Mouse (Mus musculus): Measurements from ENCODE around the gene Ercc6l. TPM values are rescaled to one million over a fixed set of nuclear protein-coding genes. Genes with fewer than 3 reads are reported as not detected.

The Ercc6l gene
- polyA plus RNA-seq, 1 experiment from 2014 or later: 4.2 TPM

- H3K27me3 ChIP-seq (ENCODE audit: insufficient read depth, low read length): no peaks in the 10 kb centered on the region
- no peak overlapping the region for H3K4me2 ChIP-seq (ENCODE audit: low read length)
- H3K36me3 ChIP-seq (ENCODE audit: insufficient read depth, low read length): no peaks in the 10 kb centered on the region
- ATAC-seq (replicated peaks; ENCODE audit: low FRiP score, low read depth) (no peak), DNase-seq (ENCODE audit: low spot score) (no peak)
- no peak for TF ChIP-seq CTCF (IDR thresholded peaks at IDR 0.05; ENCODE audit: low read depth)
- no peak overlapping the region for H3K4me3 ChIP-seq (replicated peaks; ENCODE audit: low read depth, low read length)
- H3K27ac ChIP-seq: no peak overlapping the region
- WGBS: 76% methylated on average over 4 of the region's 4 CpGs
- H3K9me3 ChIP-seq (replicated peaks; ENCODE audit: low read length): no peaks in the 10 kb centered on the region
- H3K9ac ChIP-seq (ENCODE audit: low read depth, low read length): no peak overlapping the region
- no peaks in the 10 kb centered on the region for H3K4me1 ChIP-seq (replicated peaks; ENCODE audit: insufficient read depth, low read length)
These were observed 6.6 kb upstream of the Ercc6l start for GRCm38 (mm10) chrX:102163529-102163928.

- no peaks in the 10 kb centered on the region for H3K27me3 ChIP-seq (ENCODE audit: insufficient read depth, low read length)
- no peak overlapping the region for H3K4me2 ChIP-seq (ENCODE audit: low read length)
- no peaks in the 10 kb centered on the region for H3K9me3 ChIP-seq (replicated peaks; ENCODE audit: low read length)
- ATAC-seq (replicated peaks; ENCODE audit: low FRiP score, low read depth) (no peak), DNase-seq (ENCODE audit: low spot score) (no peak)
- H3K36me3 ChIP-seq (ENCODE audit: insufficient read depth, low read length): no peaks in the 10 kb centered on the region
- TF ChIP-seq CTCF (IDR thresholded peaks at IDR 0.05; ENCODE audit: low read depth): peak; percentile 34; the same call in 1 of the 2 replicates
- no peak overlapping the region for H3K9ac ChIP-seq (ENCODE audit: low read depth, low read length)
- no peak overlapping the region for H3K4me3 ChIP-seq (replicated peaks; ENCODE audit: low read depth, low read length)
- no peaks in the 10 kb centered on the region for H3K4me1 ChIP-seq (replicated peaks; ENCODE audit: insufficient read depth, low read length)
- H3K27ac ChIP-seq: no peak overlapping the region
- 50% methylated on average over 2 of the region's 2 CpGs for WGBS
These were observed 6.2 kb upstream of the Ercc6l start for GRCm38 (mm10) chrX:102163096-102163495.

GRCm38 (mm10) chrX:102160528-102160927 lies 3.6 kb upstream of the Ercc6l start:
- WGBS: 66% methylated on average over 2 of the region's 2 CpGs
- Histone ChIP-seq H3K36me3 (ENCODE audit: insufficient read depth, low read length) (no peaks in the 10 kb centered on the region), H3K4me1 (replicated peaks; ENCODE audit: insufficient read depth, low read length) (no peaks in the 10 kb centered on the region), H3K9ac (ENCODE audit: low read depth, low read length) (no peak overlapping the region), H3K4me2 (ENCODE audit: low read length) (no peak overlapping the region), H3K27me3 (ENCODE audit: insufficient read depth, low read length) (no peaks in the 10 kb centered on the region), H3K27ac (no peak overlapping the region), H3K4me3 (replicated peaks; ENCODE audit: low read depth, low read length) (no peak overlapping the region), H3K9me3 (replicated peaks; ENCODE audit: low read length) (no peaks in the 10 kb centered on the region)
- ATAC-seq (replicated peaks; ENCODE audit: low FRiP score, low read depth) (no peak), DNase-seq (ENCODE audit: low spot score) (no peak)
- no peak for TF ChIP-seq CTCF (IDR thresholded peaks at IDR 0.05; ENCODE audit: low read depth)

GRCm38 (mm10) chrX:102159778-102160177 lies 2.9 kb upstream of the Ercc6l start:
- Histone ChIP-seq H3K9me3 (replicated peaks; ENCODE audit: low read length) (no peaks in the 10 kb centered on the region), H3K4me3 (replicated peaks; ENCODE audit: low read depth, low read length) (no peak overlapping the region), H3K36me3 (ENCODE audit: insufficient read depth, low read length) (no peaks in the 10 kb centered on the region), H3K9ac (ENCODE audit: low read depth, low read length) (no peak overlapping the region), H3K27ac (no peak overlapping the region), H3K4me1 (replicated peaks; ENCODE audit: insufficient read depth, low read length) (no peaks in the 10 kb centered on the region), H3K4me2 (ENCODE audit: low read length) (no peak overlapping the region), H3K27me3 (ENCODE audit: insufficient read depth, low read length) (no peaks in the 10 kb centered on the region)
- DNase-seq (ENCODE audit: low spot score) (no peak), ATAC-seq (replicated peaks; ENCODE audit: low FRiP score, low read depth) (no peak)
- 65% methylated on average over 2 of the region's 2 CpGs for WGBS
- TF ChIP-seq CTCF (IDR thresholded peaks at IDR 0.05; ENCODE audit: low read depth): peak; percentile 41

- Histone ChIP-seq H3K4me2 (ENCODE audit: low read length) (peak overlapping the region; percentile 41; the same call in 1 of the 2 replicates), H3K9me3 (replicated peaks; ENCODE audit: low read length) (no peaks in the 10 kb centered on the region), H3K4me3 (replicated peaks; ENCODE audit: low read depth, low read length) (peak overlapping the region; percentile 35), H3K27ac (peak overlapping the region; percentile 70; the same call in 1 of the 2 replicates), H3K9ac (ENCODE audit: low read depth, low read length) (0 out of 2 replicates have a peak overlapping the region, but pooled peaks have one; percentile 37), H3K36me3 (ENCODE audit: insufficient read depth, low read length) (no peaks in the 10 kb centered on the region), H3K27me3 (ENCODE audit: insufficient read depth, low read length) (no peaks in the 10 kb centered on the region), H3K4me1 (replicated peaks; ENCODE audit: insufficient read depth, low read length) (no peaks in the 10 kb centered on the region)
- TF ChIP-seq CTCF (IDR thresholded peaks at IDR 0.05; ENCODE audit: low read depth): 0 out of 2 replicates have a peak, but pooled peaks have one; percentile 18
- 59% methylated on average over 5 of the region's 5 CpGs for WGBS
- ATAC-seq (replicated peaks; ENCODE audit: low FRiP score, low read depth) (no peak), DNase-seq (ENCODE audit: low spot score) (no peak)
These were observed 516 bp upstream of the Ercc6l start for GRCm38 (mm10) chrX:102157423-102157791.

GRCm38 (mm10) chrX:102141157-102141556 lies 15.7 kb downstream of the Ercc6l start:
- H3K4me2 ChIP-seq (ENCODE audit: low read length): no peak overlapping the region
- H3K9me3 ChIP-seq (replicated peaks; ENCODE audit: low read length): no peaks in the 10 kb centered on the region
- no peak for ATAC-seq (replicated peaks; ENCODE audit: low FRiP score, low read depth)
- H3K36me3 ChIP-seq (ENCODE audit: insufficient read depth, low read length): 0 out of 2 replicates have a peak, but pooled peaks cover 3% of the 10 kb centered on the region
- DNase-seq (ENCODE audit: low spot score): no peak
- H3K9ac ChIP-seq (ENCODE audit: low read depth, low read length): no peak overlapping the region
- no peak overlapping the region for H3K27ac ChIP-seq
- no peak for TF ChIP-seq CTCF (IDR thresholded peaks at IDR 0.05; ENCODE audit: low read depth)
- no peak overlapping the region for H3K4me3 ChIP-seq (replicated peaks; ENCODE audit: low read depth, low read length)
- WGBS: 67% methylated on average over 1 of the region's 1 CpGs
- H3K27me3 ChIP-seq (ENCODE audit: insufficient read depth, low read length): no peaks in the 10 kb centered on the region
- no peaks in the 10 kb centered on the region for H3K4me1 ChIP-seq (replicated peaks; ENCODE audit: insufficient read depth, low read length)

- 0 out of 2 replicates have a peak, but pooled peaks cover 3% of the 10 kb centered on the region for H3K36me3 ChIP-seq (ENCODE audit: insufficient read depth, low read length)
- ATAC-seq (replicated peaks; ENCODE audit: low FRiP score, low read depth): no peak
- no peak overlapping the region for H3K27ac ChIP-seq
- no peak overlapping the region for H3K9ac ChIP-seq (ENCODE audit: low read depth, low read length)
- 80% methylated on average over 2 of the region's 2 CpGs for WGBS
- no peak overlapping the region for H3K4me3 ChIP-seq (replicated peaks; ENCODE audit: low read depth, low read length)
- DNase-seq (ENCODE audit: low spot score): no peak
- H3K9me3 ChIP-seq (replicated peaks; ENCODE audit: low read length): no peaks in the 10 kb centered on the region
- H3K4me1 ChIP-seq (replicated peaks; ENCODE audit: insufficient read depth, low read length): no peaks in the 10 kb centered on the region
- no peaks in the 10 kb centered on the region for H3K27me3 ChIP-seq (ENCODE audit: insufficient read depth, low read length)
- no peak overlapping the region for H3K4me2 ChIP-seq (ENCODE audit: low read length)
- TF ChIP-seq CTCF (IDR thresholded peaks at IDR 0.05; ENCODE audit: low read depth): no peak
These were observed 35.6 kb downstream of the Ercc6l start for GRCm38 (mm10) chrX:102121321-102121720.
